Mouse (Mus musculus) hindbrain, embryonic 13.5 days (tissue): ENCODE data around the gene Trp73. TPM values are rescaled to one million over a fixed set of nuclear protein-coding genes. Genes with fewer than 3 reads are reported as not detected.

ENCODE experiments used
- ATAC-seq: fragments of 200-750 bp; cut with Nextera tagmentation; 2 replicates; pipeline ENCODE4 v1.8.0; 2017; ENCODE audit warnings: moderate TSS enrichment; ENCODE audit not compliant: low FRiP score
- H3K27ac ChIP-seq: fragments of 300-500 bp; sonication (generic); 2 replicates; pipeline ENCODE4 v1.5.1; 2015; ENCODE audit warnings: inconsistent platforms, mild to moderate bottlenecking, moderate library complexity
- H3K27me3 ChIP-seq: fragments of 300-500 bp; sonication (generic); 2 replicates; pipeline ENCODE4 v1.6.1; 2015; ENCODE audit warnings: mild to moderate bottlenecking, inconsistent platforms
- H3K36me3 ChIP-seq: fragments of 300-500 bp; sonication (generic); 2 replicates; pipeline ENCODE4 v1.6.1; 2015; ENCODE audit warnings: mild to moderate bottlenecking, inconsistent platforms
- H3K4me1 ChIP-seq: fragments of 300-500 bp; sonication (generic); replicated peaks from 2 replicates; pipeline ENCODE4 v1.6.1; 2015; ENCODE audit warnings: inconsistent platforms
- H3K4me2 ChIP-seq: fragments of 300-500 bp; sonication (generic); 2 replicates; pipeline ENCODE4 v1.6.1; 2015; ENCODE audit warnings: inconsistent platforms, mild to moderate bottlenecking, moderate library complexity
- H3K4me3 ChIP-seq: fragments of 300-500 bp; sonication (generic); 2 replicates; pipeline ENCODE4 v1.5.1; 2015; ENCODE audit warnings: mild to moderate bottlenecking, inconsistent platforms
- H3K9ac ChIP-seq: fragments of 300-500 bp; sonication (generic); 2 replicates; pipeline ENCODE4 v1.6.1; 2015; ENCODE audit warnings: mild to moderate bottlenecking, inconsistent platforms
- H3K9me3 ChIP-seq: fragments of 300-500 bp; sonication (generic); 2 replicates; pipeline ENCODE4 v1.6.1; 2016; ENCODE audit warnings: inconsistent platforms
- WGBS: fragments of 180-500 bp; shearing (Covaris S2); methylation state at CpG from one replicate; pipeline ENCODE4 v1.1.7; 2015; 5-methylcytosine and 5-hydroxymethylcytosine counted together
- polyA plus RNA-seq: library from polyadenylated mRNA; unstranded; fragments of >200 nt; fragmentation: Nextera tagmentation; extraction: Ambion mirVana; gene quantifications from 2 replicates; pipeline ENCODE4 v1.2.1, GENCODE M21; 2015

The Trp73 gene
- polyA plus RNA-seq, 1 experiment from 2014 or later: 0.97 TPM

- Histone ChIP-seq H3K9ac (no peak overlapping the region), H3K27ac (no peak overlapping the region), H3K27me3 (peaks cover 41% of the 10 kb centered on the region), H3K36me3 (no peaks in the 10 kb centered on the region), H3K4me1 (0 out of 2 replicates have a peak, but pooled peaks cover 5% of the 10 kb centered on the region), H3K4me2 (no peak overlapping the region), H3K9me3 (no peaks in the 10 kb centered on the region), H3K4me3 (no peak overlapping the region)
- 55% methylated on average over 8 of the region's 8 CpGs for WGBS
- no peak for ATAC-seq
These were observed 48.7 kb downstream of the Trp73 start for GRCm38 (mm10) chr4:154091356-154091755.

- Histone ChIP-seq H3K9ac (no peak overlapping the region), H3K27me3 (peaks cover 30% of the 10 kb centered on the region), H3K4me1 (no peaks in the 10 kb centered on the region), H3K4me3 (no peak overlapping the region), H3K27ac (no peak overlapping the region), H3K36me3 (no peaks in the 10 kb centered on the region), H3K4me2 (no peak overlapping the region), H3K9me3 (no peaks in the 10 kb centered on the region)
- no peak for ATAC-seq
- WGBS: 52% methylated on average over 5 of the region's 5 CpGs
These were observed 50.8 kb downstream of the Trp73 start for GRCm38 (mm10) chr4:154089205-154089604.

- Histone ChIP-seq H3K9ac (no peak overlapping the region), H3K36me3 (no peaks in the 10 kb centered on the region), H3K27me3 (peaks cover 40% of the 10 kb centered on the region), H3K4me1 (no peaks in the 10 kb centered on the region; the same call in 1 of the 2 replicates), H3K4me2 (no peak overlapping the region), H3K9me3 (no peaks in the 10 kb centered on the region), H3K27ac (no peak overlapping the region), H3K4me3 (no peak overlapping the region)
- ATAC-seq: no peak
- 93% methylated on average over 8 of the region's 8 CpGs for WGBS
These were observed 53.6 kb downstream of the Trp73 start for GRCm38 (mm10) chr4:154086436-154086835.

GRCm38 (mm10) chr4:154085856-154086255 is 54.2 kb downstream of the Trp73 start:
- Histone ChIP-seq H3K9me3 (no peaks in the 10 kb centered on the region), H3K4me1 (no peaks in the 10 kb centered on the region; the same call in 1 of the 2 replicates), H3K4me2 (no peak overlapping the region), H3K27ac (no peak overlapping the region), H3K27me3 (peaks cover 44% of the 10 kb centered on the region), H3K9ac (no peak overlapping the region), H3K36me3 (no peaks in the 10 kb centered on the region), H3K4me3 (no peak overlapping the region)
- WGBS: 56% methylated on average over 3 of the region's 3 CpGs
- ATAC-seq: no peak

GRCm38 (mm10) chr4:154081974-154082373 is 58.0 kb downstream of the Trp73 start:
- ATAC-seq: no peak
- H3K27me3 ChIP-seq: peaks cover 57% of the 10 kb centered on the region
- 6% methylated on average over 1 of the region's 1 CpGs for WGBS
- no peaks in the 10 kb centered on the region; the same call in 1 of the 2 replicates for H3K4me1 ChIP-seq
- no peak overlapping the region for H3K4me3 ChIP-seq
- no peaks in the 10 kb centered on the region for H3K9me3 ChIP-seq
- no peaks in the 10 kb centered on the region for H3K36me3 ChIP-seq
- H3K9ac ChIP-seq: no peak overlapping the region
- no peak overlapping the region for H3K4me2 ChIP-seq
- no peak overlapping the region for H3K27ac ChIP-seq

DNA sequence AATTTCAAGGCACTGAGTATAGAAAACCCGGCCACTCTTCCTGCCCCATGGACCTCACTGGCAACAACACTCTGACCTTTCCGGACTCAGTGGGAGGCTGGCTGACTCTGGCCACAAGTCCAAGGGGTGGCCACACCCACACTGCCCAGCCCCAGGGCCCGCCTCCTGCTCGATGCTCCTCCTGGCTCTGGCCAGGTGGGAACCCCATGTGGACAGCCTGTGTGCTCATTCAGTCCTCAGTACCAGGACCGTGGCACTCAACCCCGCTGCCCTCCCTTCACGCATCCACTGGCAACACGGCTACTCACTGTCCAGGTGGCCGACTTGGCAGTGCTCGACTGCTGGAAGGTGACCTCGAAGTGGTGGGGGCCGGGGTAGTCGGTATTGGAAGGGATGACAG is 59.0 kb downstream of the Trp73 start:
- H3K4me2 ChIP-seq: peak overlapping the region; percentile 31
- no peaks in the 10 kb centered on the region for H3K9me3 ChIP-seq
- H3K27me3 ChIP-seq: peaks cover 62% of the 10 kb centered on the region
- 5% methylated on average over 13 of the region's 13 CpGs for WGBS
- H3K4me1 ChIP-seq: no peaks in the 10 kb centered on the region; the same call in 1 of the 2 replicates
- no peak overlapping the region for H3K9ac ChIP-seq
- ATAC-seq: no peak
- H3K36me3 ChIP-seq: no peaks in the 10 kb centered on the region
- H3K27ac ChIP-seq: no peak overlapping the region
- peak overlapping the region; percentile 9; the same call in 1 of the 2 replicates for H3K4me3 ChIP-seq

DNA sequence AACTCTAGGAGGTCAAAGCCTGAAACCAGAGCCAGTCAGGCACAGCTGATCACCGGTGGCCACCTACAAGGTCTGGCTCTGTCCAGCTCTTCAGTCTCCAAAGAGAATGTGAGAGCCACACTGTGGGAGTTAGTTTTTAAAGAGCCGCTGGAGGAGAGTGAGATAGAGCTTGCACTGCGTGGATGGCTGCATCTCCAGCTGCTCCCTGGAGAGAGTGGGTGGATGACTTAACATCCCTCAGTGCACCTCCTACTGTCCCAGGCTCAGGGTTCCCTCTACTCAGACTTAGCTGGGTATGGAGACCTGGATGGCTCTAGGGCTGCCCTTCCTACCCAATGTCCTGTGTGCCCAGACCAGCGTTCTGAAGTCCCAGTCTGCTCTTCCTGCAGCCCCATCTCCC is 59.8 kb downstream of the Trp73 start:
- Histone ChIP-seq H3K27ac (no peak overlapping the region), H3K4me2 (no peak overlapping the region), H3K36me3 (no peaks in the 10 kb centered on the region), H3K9ac (no peak overlapping the region), H3K27me3 (peaks cover 63% of the 10 kb centered on the region), H3K4me1 (no peaks in the 10 kb centered on the region; the same call in 1 of the 2 replicates), H3K4me3 (no peak overlapping the region), H3K9me3 (no peaks in the 10 kb centered on the region)
- 67% methylated on average over 4 of the region's 4 CpGs for WGBS
- ATAC-seq: no peak

DNA sequence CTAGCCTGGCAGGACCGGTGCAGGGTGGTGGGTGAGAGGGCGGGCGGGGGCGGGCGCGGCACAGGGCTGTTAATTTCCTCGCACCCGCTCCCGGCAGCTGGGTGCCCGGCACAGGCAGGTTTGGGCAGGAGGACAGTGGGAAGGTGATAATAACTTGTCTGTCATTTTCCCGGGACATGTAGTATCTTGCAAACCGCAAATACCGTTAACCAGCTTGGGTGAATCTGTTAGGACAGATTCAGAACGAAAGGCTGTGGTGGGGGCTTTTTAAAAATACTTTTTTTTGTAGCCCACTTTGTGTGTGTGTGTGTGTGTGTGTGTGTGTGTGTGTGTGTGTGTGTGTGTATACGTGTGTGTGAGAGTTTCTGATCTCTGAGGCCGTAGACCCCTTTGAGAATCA is 68.1 kb downstream of the Trp73 start:
- no peak for ATAC-seq

GRCm38 (mm10) chr4:154071521-154071920 is 68.5 kb downstream of the Trp73 start:
- no peaks in the 10 kb centered on the region for H3K9me3 ChIP-seq
- H3K9ac ChIP-seq: 0 out of 2 replicates have a peak overlapping the region, but pooled peaks have one; percentile 46
- WGBS: 3% methylated on average over 15 of the region's 20 CpGs
- peak overlapping the region; percentile 16; the same call in 1 of the 2 replicates for H3K4me3 ChIP-seq
- peaks cover 52% of the 10 kb centered on the region for H3K27me3 ChIP-seq
- H3K4me1 ChIP-seq: peaks cover 11% of the 10 kb centered on the region
- ATAC-seq: no peak
- no peak overlapping the region for H3K27ac ChIP-seq
- H3K36me3 ChIP-seq: no peaks in the 10 kb centered on the region
- peak overlapping the region; percentile 46 for H3K4me2 ChIP-seq

More for the DNA sequence above, 68.1 kb downstream of the Trp73 start:
- H3K36me3 ChIP-seq: no peaks in the 10 kb centered on the region
- H3K27ac ChIP-seq: no peak overlapping the region
- WGBS: 29% methylated on average over 9 of the region's 16 CpGs
- H3K4me3 ChIP-seq: peak overlapping the region; percentile 16; the same call in 1 of the 2 replicates
- peaks cover 11% of the 10 kb centered on the region for H3K4me1 ChIP-seq
- no peaks in the 10 kb centered on the region for H3K9me3 ChIP-seq
- H3K4me2 ChIP-seq: peak overlapping the region; percentile 46
- peaks cover 55% of the 10 kb centered on the region for H3K27me3 ChIP-seq
- no peak overlapping the region for H3K9ac ChIP-seq

GRCm38 (mm10) chr4:154070896-154071295 is 69.1 kb downstream of the Trp73 start:
- no peaks in the 10 kb centered on the region for H3K36me3 ChIP-seq
- H3K27ac ChIP-seq: no peak overlapping the region
- H3K9me3 ChIP-seq: no peaks in the 10 kb centered on the region
- 0% methylated on average over 5 of the region's 5 CpGs for WGBS
- ATAC-seq: no peak
- H3K4me2 ChIP-seq: no peak overlapping the region
- H3K27me3 ChIP-seq: peaks cover 48% of the 10 kb centered on the region
- H3K4me3 ChIP-seq: no peak overlapping the region
- no peak overlapping the region for H3K9ac ChIP-seq
- H3K4me1 ChIP-seq: peaks cover 11% of the 10 kb centered on the region

GRCm38 (mm10) chr4:154064827-154065773 is 74.9 kb downstream of the Trp73 start:
- no peaks in the 10 kb centered on the region for H3K4me1 ChIP-seq
- WGBS: 62% methylated on average over 14 of the region's 14 CpGs
- no peaks in the 10 kb centered on the region for H3K9me3 ChIP-seq
- no peak overlapping the region for H3K4me3 ChIP-seq
- H3K4me2 ChIP-seq: no peak overlapping the region
- no peaks in the 10 kb centered on the region for H3K36me3 ChIP-seq
- ATAC-seq: peak; percentile 69
- H3K9ac ChIP-seq: no peak overlapping the region
- H3K27me3 ChIP-seq: peaks cover 16% of the 10 kb centered on the region
- H3K27ac ChIP-seq: no peak overlapping the region

- Histone ChIP-seq H3K4me2 (no peak overlapping the region), H3K4me1 (no peaks in the 10 kb centered on the region), H3K9ac (no peak overlapping the region), H3K36me3 (no peaks in the 10 kb centered on the region), H3K27me3 (no peaks in the 10 kb centered on the region; the same call in 1 of the 2 replicates), H3K4me3 (no peak overlapping the region), H3K9me3 (no peaks in the 10 kb centered on the region), H3K27ac (no peak overlapping the region)
- WGBS: 68% methylated on average over 4 of the region's 4 CpGs
- no peak for ATAC-seq
These were observed 82.3 kb downstream of the Trp73 start for GRCm38 (mm10) chr4:154057696-154058095.
